In genomic region chr16:7058556-7058955, GRCm38 (mm10) we compare ENCODE assay signal across 10 mouse cellular contexts.
"Had no signal": no experiment of that assay in that cellular context is flagged by ENCODE, and none has a peak within 500 bp of the region (broad histone marks: within the 10 kb centered on the region; RNA-seq: fewer than 3 reads in every experiment).

No protein-coding gene starts in this region.

- DNase-seq: kidney, postnatal 10 days; left cerebral cortex, postnatal 4 days; lung, adult 18-20 months; right cerebral cortex, postnatal 14 days; thymus, adult 2 months; thymus, postnatal 25 days had no signal

- H3K4me1 ChIP-seq: limb, embryonic 13.5 days; stomach, embryonic 15.5 days had no signal

- H3K4me2 ChIP-seq: limb, embryonic 13.5 days; midbrain, embryonic 13.5 days; stomach, embryonic 15.5 days had no signal

- H3K36me3 ChIP-seq: limb, embryonic 13.5 days; stomach, embryonic 15.5 days had no signal

- H3K27ac ChIP-seq: limb, embryonic 13.5 days; liver, embryonic 14.5 days; midbrain, embryonic 13.5 days; stomach, embryonic 15.5 days had no signal

- H3K9me3 ChIP-seq: limb, embryonic 13.5 days; midbrain, embryonic 13.5 days; stomach, embryonic 15.5 days had no signal

- H3K9ac ChIP-seq: limb, embryonic 13.5 days; liver, embryonic 14.5 days; midbrain, embryonic 13.5 days; stomach, embryonic 15.5 days had no signal

- H3K4me3 ChIP-seq: limb, embryonic 13.5 days; midbrain, embryonic 13.5 days; stomach, embryonic 15.5 days had no signal

- H3K27me3 ChIP-seq: limb, embryonic 13.5 days; midbrain, embryonic 13.5 days; stomach, embryonic 15.5 days had no signal

- ATAC-seq: midbrain, embryonic 13.5 days had no signal
